Mouse (Mus musculus): ENCODE data around the gene Tfeb. TPM values are rescaled to one million over a fixed set of nuclear protein-coding genes. Genes with fewer than 3 reads are reported as not detected.

Tfeb gene
- total RNA-seq, 2 experiments from 2014 or later: 6.1 to 6.2 TPM

- intact Hi-C loops (cut with DNase I): no loop called here
- DNase-seq (ENCODE audit: extremely low spot score in 1 of 2, low spot score in 2 of 2): no peak
These were observed 36.8 kb downstream of the Tfeb start for GRCm38 (mm10) chr17:47773604-47774003.

GRCm38 (mm10) chr17:47777141-47777540 lies 40.3 kb downstream of the Tfeb start:
- DNase-seq (ENCODE audit: extremely low spot score in 1 of 2, low spot score in 2 of 2): no peak
- intact Hi-C loops (cut with DNase I): no loop called here

GRCm38 (mm10) chr17:47780470-47780869 lies 43.6 kb downstream of the Tfeb start:
- intact Hi-C loops (cut with DNase I): no loop called here
- DNase-seq (ENCODE audit: extremely low spot score in 1 of 2, low spot score in 2 of 2): no peak

GRCm38 (mm10) chr17:47782486-47782885 lies 45.7 kb downstream of the Tfeb start:
- intact Hi-C loops (cut with DNase I): no loop called here

GRCm38 (mm10) chr17:47783445-47784223 lies 46.8 kb downstream of the Tfeb start:
- intact Hi-C loops (cut with DNase I): no loop called here
- DNase-seq (ENCODE audit: extremely low spot score in 1 of 2, low spot score in 2 of 2): no peak

More at GRCm38 (mm10) chr17:47782486-47782885, 45.7 kb downstream of the Tfeb start:
- no peak for DNase-seq (ENCODE audit: extremely low spot score in 1 of 2, low spot score in 2 of 2)

- intact Hi-C loops (cut with DNase I): no loop called here
- DNase-seq (ENCODE audit: extremely low spot score in 1 of 2, low spot score in 2 of 2): no peak
These were observed 47.6 kb downstream of the Tfeb start for GRCm38 (mm10) chr17:47784411-47784810.

GRCm38 (mm10) chr17:47787632-47788031 lies 50.8 kb downstream of the Tfeb start:
- no peak for DNase-seq (ENCODE audit: extremely low spot score in 1 of 2, low spot score in 2 of 2)
- intact Hi-C loops (cut with DNase I): no loop called here

- intact Hi-C loops (cut with DNase I): no loop called here
- DNase-seq (ENCODE audit: extremely low spot score in 1 of 2, low spot score in 2 of 2): no peak
These were observed 51.5 kb downstream of the Tfeb start for GRCm38 (mm10) chr17:47788306-47788705.

- intact Hi-C loops (cut with DNase I): no loop called here
- DNase-seq (ENCODE audit: extremely low spot score in 1 of 2, low spot score in 2 of 2): no peak
These were observed 52.2 kb downstream of the Tfeb start for GRCm38 (mm10) chr17:47788996-47789395.

GRCm38 (mm10) chr17:47792098-47792863 lies 55.5 kb downstream of the Tfeb start:
- peak; percentile 34 to 80 for DNase-seq (ENCODE audit: extremely low spot score in 1 of 2, low spot score in 2 of 2)
- intact Hi-C loops (cut with DNase I): loop anchor here (2.0 kb wide), 2 partner anchors 73 to 311 kb away; no protein-coding TSS in a partner anchor

GRCm38 (mm10) chr17:47793377-47793776 lies 56.5 kb downstream of the Tfeb start:
- intact Hi-C loops (cut with DNase I): loop anchor here (2.0 kb wide), 2 partner anchors 71 to 309 kb away; no protein-coding TSS in a partner anchor
- peak; percentile 74 to 88 for DNase-seq (ENCODE audit: extremely low spot score in 1 of 2, low spot score in 2 of 2)

GRCm38 (mm10) chr17:47795446-47795845 lies 58.6 kb downstream of the Tfeb start:
- intact Hi-C loops (cut with DNase I): no loop called here
- no peak for DNase-seq (ENCODE audit: extremely low spot score in 1 of 2, low spot score in 2 of 2)

- no peak for DNase-seq (ENCODE audit: extremely low spot score in 1 of 2, low spot score in 2 of 2)
- intact Hi-C loops (cut with DNase I): no loop called here
These were observed 59.5 kb downstream of the Tfeb start for GRCm38 (mm10) chr17:47796156-47796816.

- intact Hi-C loops (cut with DNase I): no loop called here
- no peak for DNase-seq (ENCODE audit: extremely low spot score in 1 of 2, low spot score in 2 of 2)
These were observed 60.1 kb downstream of the Tfeb start for GRCm38 (mm10) chr17:47796968-47797367.

- intact Hi-C loops (cut with DNase I): no loop called here
- DNase-seq (ENCODE audit: extremely low spot score in 1 of 2, low spot score in 2 of 2): no peak
These were observed 60.6 kb downstream of the Tfeb start for GRCm38 (mm10) chr17:47797383-47797782.

- DNase-seq (ENCODE audit: extremely low spot score in 1 of 2, low spot score in 2 of 2): no peak
- intact Hi-C loops (cut with DNase I): no loop called here
These were observed 66.0 kb downstream of the Tfeb start for GRCm38 (mm10) chr17:47802806-47803205.

GRCm38 (mm10) chr17:47803662-47804061 lies 66.8 kb downstream of the Tfeb start:
- DNase-seq (ENCODE audit: extremely low spot score in 1 of 2, low spot score in 2 of 2): no peak
- intact Hi-C loops (cut with DNase I): no loop called here

GRCm38 (mm10) chr17:47805047-47805835 lies 68.4 kb downstream of the Tfeb start:
- intact Hi-C loops (cut with DNase I): no loop called here
- DNase-seq (ENCODE audit: extremely low spot score in 1 of 2, low spot score in 2 of 2): no peak

GRCm38 (mm10) chr17:47806230-47806629 lies 69.4 kb downstream of the Tfeb start:
- intact Hi-C loops (cut with DNase I): no loop called here
- DNase-seq (ENCODE audit: extremely low spot score in 1 of 2, low spot score in 2 of 2): peak in 1 of 2 experiments; percentile 24

Data from left cerebral cortex, postnatal 10 days (tissue).